Mouse (Mus musculus) lung, embryonic 16.5 days (tissue): ENCODE results near the gene Nek4. TPM values are rescaled to one million over a fixed set of nuclear protein-coding genes. Genes with fewer than 3 reads are reported as not detected.

Experiments
- ATAC-seq: fragments of 200-750 bp; cut with Nextera tagmentation; 2 replicates; pipeline ENCODE4 v1.8.0; 2017; ENCODE audit warnings: low read depth, mild to moderate bottlenecking, moderate library complexity
- H3K27ac ChIP-seq: fragments of 300-500 bp; sonication (generic); 2 replicates; pipeline ENCODE4 v1.5.1; 2014; ENCODE audit warnings: mild to moderate bottlenecking, control low read depth, low read length
- H3K27me3 ChIP-seq: fragments of 300-500 bp; sonication (generic); 2 replicates; pipeline ENCODE4 v1.6.1; 2014; ENCODE audit warnings: low read depth, low read length, mixed read lengths; ENCODE audit not compliant: control insufficient read depth, insufficient read depth
- H3K36me3 ChIP-seq: fragments of 300-500 bp; sonication (generic); 2 replicates; pipeline ENCODE4 v1.6.1; 2014; ENCODE audit warnings: low read length; ENCODE audit not compliant: control insufficient read depth, insufficient read depth
- H3K4me1 ChIP-seq: fragments of 300-500 bp; sonication (generic); replicated peaks from 2 replicates; pipeline ENCODE4 v1.6.1; 2014; ENCODE audit warnings: low read length, mixed read lengths; ENCODE audit not compliant: control insufficient read depth, insufficient read depth
- H3K4me2 ChIP-seq: fragments of 300-500 bp; sonication (generic); 2 replicates; pipeline ENCODE4 v1.6.1; 2014; ENCODE audit warnings: low read depth, low read length, control low read depth
- H3K4me3 ChIP-seq: fragments of 300-500 bp; sonication (generic); 2 replicates; pipeline ENCODE4 v1.5.1; 2014; ENCODE audit warnings: mild to moderate bottlenecking, low read length, control low read depth
- H3K9ac ChIP-seq: fragments of 300-500 bp; sonication (generic); 2 replicates; pipeline ENCODE4 v1.6.1; 2014; ENCODE audit warnings: low read length, control low read depth
- H3K9me3 ChIP-seq: fragments of 300-500 bp; sonication (generic); 2 replicates; pipeline ENCODE4 v1.6.1; 2016; ENCODE audit warnings: low read length; ENCODE audit not compliant: control insufficient read depth
- WGBS: fragments of 180-500 bp; shearing (Covaris S2); extraction: QIAGEN DNeasy Blood & Tissue Kit; methylation state at CpG from one replicate; pipeline ENCODE4 v1.1.7; 2014; 5-methylcytosine and 5-hydroxymethylcytosine counted together
- polyA plus RNA-seq: library from polyadenylated mRNA; unstranded; fragments of >200 nt; fragmentation: Nextera tagmentation; extraction: Ambion mirVana; gene quantifications from 2 replicates; pipeline ENCODE4 v1.2.1, GENCODE M21; 2015

Nek4 gene
- polyA plus RNA-seq: 13.0 and 14.0 TPM in 2 replicates

- Histone ChIP-seq H3K36me3 (peaks cover 3% of the 10 kb centered on the region; the same call in 1 of the 2 replicates), H3K27me3 (no peaks in the 10 kb centered on the region), H3K27ac (peak within 1 kb of the TSS; percentile 44), H3K9me3 (no peaks in the 10 kb centered on the region), H3K4me1 (peaks cover 10% of the 10 kb centered on the region; the same call in 1 of the 2 replicates), H3K4me2 (peak within 1 kb of the TSS; percentile 79), H3K9ac (peak within 1 kb of the TSS; percentile 91), H3K4me3 (peak within 1 kb of the TSS; percentile 78)
- WGBS: under 1% methylated on average over 57 of the region's 57 CpGs
- peak; percentile 99 for ATAC-seq
Measured at GRCm38 (mm10) chr14:30951154-30951825, at the start of gene Nek4. TSS of gene Nek4 (plus strand) at chr14:30951377.

GRCm38 (mm10) chr14:30902628-30903027, 48.5 kb upstream of the Nek4 start:
- WGBS: 76% methylated on average over 5 of the region's 5 CpGs
- Histone ChIP-seq H3K27me3 (no peaks in the 10 kb centered on the region), H3K4me3 (no peak overlapping the region), H3K9ac (no peak overlapping the region), H3K4me2 (no peak overlapping the region), H3K27ac (no peak overlapping the region), H3K4me1 (peaks cover 12% of the 10 kb centered on the region), H3K36me3 (no peaks in the 10 kb centered on the region), H3K9me3 (no peaks in the 10 kb centered on the region)
- no peak for ATAC-seq

GRCm38 (mm10) chr14:30903036-30903435, 48.1 kb upstream of the Nek4 start:
- no peak overlapping the region for H3K9ac ChIP-seq
- H3K4me1 ChIP-seq: peaks cover 15% of the 10 kb centered on the region
- no peaks in the 10 kb centered on the region for H3K27me3 ChIP-seq
- no peaks in the 10 kb centered on the region for H3K36me3 ChIP-seq
- H3K4me3 ChIP-seq: no peak overlapping the region
- no peak overlapping the region for H3K4me2 ChIP-seq
- H3K27ac ChIP-seq: no peak overlapping the region
- 53% methylated on average over 3 of the region's 3 CpGs for WGBS
- ATAC-seq: no peak
- no peaks in the 10 kb centered on the region for H3K9me3 ChIP-seq

- H3K36me3 ChIP-seq: no peaks in the 10 kb centered on the region
- H3K4me3 ChIP-seq: no peak overlapping the region
- H3K27me3 ChIP-seq: no peaks in the 10 kb centered on the region
- 71% methylated on average over 8 of the region's 8 CpGs for WGBS
- peaks cover 17% of the 10 kb centered on the region for H3K4me1 ChIP-seq
- no peak overlapping the region for H3K27ac ChIP-seq
- H3K4me2 ChIP-seq: no peak overlapping the region
- no peak for ATAC-seq
- H3K9ac ChIP-seq: no peak overlapping the region
- no peaks in the 10 kb centered on the region for H3K9me3 ChIP-seq
Measured at GRCm38 (mm10) chr14:30904307-30904706, 46.9 kb upstream of the Nek4 start.

- Histone ChIP-seq H3K4me3 (no peak overlapping the region), H3K9me3 (no peaks in the 10 kb centered on the region), H3K27me3 (no peaks in the 10 kb centered on the region), H3K4me1 (peaks cover 17% of the 10 kb centered on the region), H3K36me3 (no peaks in the 10 kb centered on the region), H3K4me2 (no peak overlapping the region), H3K27ac (no peak overlapping the region), H3K9ac (no peak overlapping the region)
- WGBS: 78% methylated on average over 6 of the region's 6 CpGs
- peak; percentile 31; the same call in 1 of the 2 replicates for ATAC-seq
Measured at GRCm38 (mm10) chr14:30906001-30906400, 45.2 kb upstream of the Nek4 start.

GRCm38 (mm10) chr14:30907814-30908265, 43.3 kb upstream of the Nek4 start:
- Histone ChIP-seq H3K9me3 (no peaks in the 10 kb centered on the region), H3K9ac (no peak overlapping the region), H3K4me1 (peaks cover 17% of the 10 kb centered on the region), H3K4me2 (no peak overlapping the region), H3K4me3 (no peak overlapping the region), H3K27me3 (no peaks in the 10 kb centered on the region), H3K36me3 (no peaks in the 10 kb centered on the region), H3K27ac (peak overlapping the region; percentile 30)
- ATAC-seq: peak; percentile 97
- WGBS: 14% methylated on average over 3 of the region's 3 CpGs

- H3K27me3 ChIP-seq: no peaks in the 10 kb centered on the region
- no peak overlapping the region for H3K27ac ChIP-seq
- ATAC-seq: no peak
- H3K4me1 ChIP-seq: peaks cover 16% of the 10 kb centered on the region
- H3K9ac ChIP-seq: no peak overlapping the region
- no peak overlapping the region for H3K4me2 ChIP-seq
- H3K9me3 ChIP-seq: no peaks in the 10 kb centered on the region
- H3K36me3 ChIP-seq: no peaks in the 10 kb centered on the region
- no peak overlapping the region for H3K4me3 ChIP-seq
- 85% methylated on average over 8 of the region's 8 CpGs for WGBS
Measured at GRCm38 (mm10) chr14:30911141-30911540, 40.0 kb upstream of the Nek4 start.

GRCm38 (mm10) chr14:30912641-30913040, 38.5 kb upstream of the Nek4 start:
- WGBS: 73% methylated on average over 8 of the region's 8 CpGs
- H3K9ac ChIP-seq: no peak overlapping the region
- no peak for ATAC-seq

GRCm38 (mm10) chr14:30913404-30913803, 37.8 kb upstream of the Nek4 start:
- no peaks in the 10 kb centered on the region for H3K36me3 ChIP-seq
- H3K27ac ChIP-seq: no peak overlapping the region
- no peak overlapping the region for H3K4me3 ChIP-seq
- H3K9me3 ChIP-seq: no peaks in the 10 kb centered on the region
- no peak overlapping the region for H3K9ac ChIP-seq
- H3K4me1 ChIP-seq: no peaks in the 10 kb centered on the region; the same call in 1 of the 2 replicates
- ATAC-seq: no peak
- 61% methylated on average over 5 of the region's 5 CpGs for WGBS
- H3K27me3 ChIP-seq: no peaks in the 10 kb centered on the region
- H3K4me2 ChIP-seq: no peak overlapping the region

More at GRCm38 (mm10) chr14:30912641-30913040, 38.5 kb upstream of the Nek4 start:
- Histone ChIP-seq H3K27ac (no peak overlapping the region), H3K27me3 (no peaks in the 10 kb centered on the region), H3K36me3 (no peaks in the 10 kb centered on the region), H3K4me2 (no peak overlapping the region), H3K9me3 (no peaks in the 10 kb centered on the region), H3K4me3 (no peak overlapping the region), H3K4me1 (peaks cover 5% of the 10 kb centered on the region; the same call in 1 of the 2 replicates)
